Mouse (Mus musculus) brain, adult 2 months (tissue): ENCODE data around the gene Foxq1.
A peak's percentile ranks its signal among the peaks of the same experiment; 100 is the strongest.

Source experiments
- DNase-seq: peaks from one replicate; pipeline ENCODE4 v3.0.0; 2011; ENCODE audit warnings: low read depth, low spot score

Foxq1 gene

GRCm38 (mm10) chr13:31555834-31556233 is at the start of gene Foxq1:
Gene Foxq1, plus strand, starts transcription at chr13:31556134.
- DNase-seq: no peak

- no peak for DNase-seq
Measured at GRCm38 (mm10) chr13:31506494-31507167, 49.3 kb upstream of the Foxq1 start.

GRCm38 (mm10) chr13:31515261-31515660 is 40.7 kb upstream of the Foxq1 start:
- DNase-seq: no peak

GRCm38 (mm10) chr13:31518411-31518886 is 37.5 kb upstream of the Foxq1 start:
- peak; percentile 4 for DNase-seq

GRCm38 (mm10) chr13:31518971-31519370 is 37.0 kb upstream of the Foxq1 start:
- DNase-seq: no peak

- no peak for DNase-seq
Measured at GRCm38 (mm10) chr13:31524976-31525375, 31.0 kb upstream of the Foxq1 start.

- no peak for DNase-seq
Measured at GRCm38 (mm10) chr13:31531186-31531585, 24.7 kb upstream of the Foxq1 start.

GRCm38 (mm10) chr13:31531651-31532061 is 24.3 kb upstream of the Foxq1 start:
- DNase-seq: peak; percentile 11

- no peak for DNase-seq
Measured at GRCm38 (mm10) chr13:31534726-31535125, 21.2 kb upstream of the Foxq1 start.

- DNase-seq: peak; percentile 9
Measured at GRCm38 (mm10) chr13:31543021-31543420, 12.9 kb upstream of the Foxq1 start.

GRCm38 (mm10) chr13:31546784-31547183 is 9.2 kb upstream of the Foxq1 start:
- no peak for DNase-seq

GRCm38 (mm10) chr13:31547204-31547603 is 8.7 kb upstream of the Foxq1 start:
- DNase-seq: no peak

- no peak for DNase-seq
Measured at GRCm38 (mm10) chr13:31547610-31548009, 8.3 kb upstream of the Foxq1 start.

GRCm38 (mm10) chr13:31556964-31557767 is 1.2 kb downstream of the Foxq1 start:
- DNase-seq: no peak

GRCm38 (mm10) chr13:31557768-31558520 is 2.0 kb downstream of the Foxq1 start:
- peak; percentile 43 for DNase-seq

- no peak for DNase-seq
Measured at GRCm38 (mm10) chr13:31558521-31559418, 2.8 kb downstream of the Foxq1 start, which contains the start of gene A530084C06Rik. Gene A530084C06Rik, minus strand, starts transcription at chr13:31559333.

GRCm38 (mm10) chr13:31559419-31560144 is 3.6 kb downstream of the Foxq1 start:
- peak; percentile 25 for DNase-seq

GRCm38 (mm10) chr13:31564394-31564793 is 8.5 kb downstream of the Foxq1 start:
- DNase-seq: no peak

- no peak for DNase-seq
Measured at GRCm38 (mm10) chr13:31567099-31567498, 11.2 kb downstream of the Foxq1 start.

- no peak for DNase-seq
Measured at GRCm38 (mm10) chr13:31567617-31568294, 11.8 kb downstream of the Foxq1 start.
